Mouse (Mus musculus) urinary bladder, postnatal 25 days (tissue): ENCODE results near the gene Pou3f4.
"Not testable (repeated sequence)": the region's sequence is repeated elsewhere in the genome, so short reads cannot be mapped to it uniquely, and the experiment has no call there.

Source experiments
- DNase-seq: peaks from one replicate; pipeline ENCODE4 v3.0.0; 2022; ENCODE audit warnings: low spot score

Gene Pou3f4

DNA sequence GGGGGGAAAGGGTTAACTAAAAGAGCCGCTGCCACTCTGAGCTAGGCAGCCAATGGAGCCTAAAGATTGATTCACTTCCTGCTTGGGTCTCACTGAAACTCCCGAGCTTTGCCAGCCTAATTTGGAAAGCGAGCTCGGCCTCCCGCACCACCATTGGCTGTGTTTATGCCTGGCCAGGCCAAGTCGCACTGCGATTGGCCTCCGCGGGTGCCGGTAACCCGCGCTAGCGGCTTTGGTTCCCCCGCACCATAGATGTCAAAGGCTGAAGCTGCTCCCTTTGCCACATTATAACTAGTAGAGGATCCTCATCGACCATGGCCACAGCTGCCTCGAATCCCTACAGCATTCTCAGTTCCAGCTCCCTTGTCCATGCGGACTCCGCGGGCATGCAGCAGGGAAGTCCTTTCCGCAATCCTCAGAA, at the start of gene Pou3f4:
TSS of gene Pou3f4 (plus strand) at position 130 of the 421 bp plus-strand sequence.
- no peak for DNase-seq

GRCm38 (mm10) chrX:110765939-110766338, 48.1 kb upstream of the Pou3f4 start:
- no peak for DNase-seq

DNA sequence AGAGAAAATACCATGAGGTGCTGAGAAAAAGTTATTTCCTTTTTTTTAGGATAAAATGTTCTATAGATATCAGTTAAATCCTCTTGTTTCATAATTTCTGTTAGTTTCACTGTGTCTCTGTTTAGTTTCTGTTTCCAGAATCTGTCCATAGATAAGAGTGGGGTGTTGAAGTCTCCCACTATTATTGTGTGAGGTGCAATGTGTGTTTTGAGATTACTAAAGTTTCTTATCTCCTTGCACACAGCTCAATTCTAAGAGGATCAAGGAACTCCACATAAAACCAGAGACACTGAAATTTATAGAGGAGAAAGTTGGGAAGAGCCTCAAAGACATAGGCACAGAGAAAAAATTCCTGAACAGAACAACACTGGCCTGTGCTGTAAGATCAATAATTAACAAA, 39.3 kb upstream of the Pou3f4 start:
- not testable (repeated sequence) for DNase-seq

DNA sequence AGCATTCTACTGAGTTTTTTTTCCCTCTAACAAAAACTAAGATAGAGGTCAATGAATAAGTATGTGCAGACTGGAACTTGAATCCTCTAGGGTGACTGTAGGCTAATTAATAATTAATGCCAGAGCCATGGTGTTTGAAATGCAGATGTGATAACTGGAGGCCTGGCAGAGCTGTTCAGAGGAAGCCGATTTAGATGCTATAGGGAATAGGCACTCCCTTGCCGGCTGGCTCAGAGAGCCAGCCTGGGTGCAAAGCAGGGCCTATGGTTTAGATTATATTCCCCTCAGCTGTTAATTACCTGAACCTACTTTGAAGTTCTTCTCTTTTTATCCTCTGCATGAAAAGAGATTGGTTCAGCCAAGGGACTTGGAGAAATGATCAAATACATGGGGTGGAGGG, 11.6 kb upstream of the Pou3f4 start:
- DNase-seq, result no peak

GRCm38 (mm10) chrX:110810001-110810578, 4.0 kb upstream of the Pou3f4 start:
- DNase-seq, result no peak

GRCm38 (mm10) chrX:110810753-110811506, 3.1 kb upstream of the Pou3f4 start:
- no peak for DNase-seq

DNA sequence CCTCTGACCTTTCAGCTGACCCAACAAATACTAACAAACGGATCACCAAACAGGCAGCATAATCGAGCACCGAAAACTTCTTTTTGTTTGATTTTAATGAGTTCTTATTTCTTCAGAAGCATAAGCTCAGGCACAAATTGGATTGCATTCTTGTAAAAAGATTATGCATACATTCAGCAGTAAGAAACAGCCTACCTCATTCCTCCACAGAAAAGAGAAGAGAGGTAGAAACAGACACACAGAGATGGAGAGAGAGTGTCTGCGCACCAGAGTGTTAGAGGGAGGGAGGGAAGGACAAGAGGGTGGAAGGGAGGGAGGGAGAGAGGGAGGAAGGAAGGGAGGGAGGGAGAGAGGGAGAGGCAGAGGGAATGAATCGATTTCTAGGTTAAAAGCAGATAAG, 2.0 kb upstream of the Pou3f4 start:
- DNase-seq, result no peak

DNA sequence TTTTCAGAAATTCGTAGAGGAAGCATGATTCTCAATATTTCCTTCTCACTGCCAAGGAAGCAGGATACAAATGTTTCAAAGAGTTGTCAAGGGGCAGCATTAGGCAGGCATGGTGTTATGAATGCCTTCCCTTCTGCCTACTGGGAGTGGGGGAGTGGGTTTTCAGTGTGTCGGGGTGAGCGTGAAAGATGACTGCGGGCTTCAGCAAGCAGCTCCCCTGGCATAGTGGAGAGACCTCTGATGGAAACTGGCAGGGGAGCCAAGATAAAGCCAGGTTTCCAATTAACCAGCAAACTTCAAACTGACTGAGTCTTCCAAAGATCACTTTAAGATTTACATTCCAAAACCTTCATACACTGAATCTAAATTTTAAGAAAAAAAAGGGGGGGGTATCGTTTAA, 679 bp upstream of the Pou3f4 start:
- no peak for DNase-seq

DNA sequence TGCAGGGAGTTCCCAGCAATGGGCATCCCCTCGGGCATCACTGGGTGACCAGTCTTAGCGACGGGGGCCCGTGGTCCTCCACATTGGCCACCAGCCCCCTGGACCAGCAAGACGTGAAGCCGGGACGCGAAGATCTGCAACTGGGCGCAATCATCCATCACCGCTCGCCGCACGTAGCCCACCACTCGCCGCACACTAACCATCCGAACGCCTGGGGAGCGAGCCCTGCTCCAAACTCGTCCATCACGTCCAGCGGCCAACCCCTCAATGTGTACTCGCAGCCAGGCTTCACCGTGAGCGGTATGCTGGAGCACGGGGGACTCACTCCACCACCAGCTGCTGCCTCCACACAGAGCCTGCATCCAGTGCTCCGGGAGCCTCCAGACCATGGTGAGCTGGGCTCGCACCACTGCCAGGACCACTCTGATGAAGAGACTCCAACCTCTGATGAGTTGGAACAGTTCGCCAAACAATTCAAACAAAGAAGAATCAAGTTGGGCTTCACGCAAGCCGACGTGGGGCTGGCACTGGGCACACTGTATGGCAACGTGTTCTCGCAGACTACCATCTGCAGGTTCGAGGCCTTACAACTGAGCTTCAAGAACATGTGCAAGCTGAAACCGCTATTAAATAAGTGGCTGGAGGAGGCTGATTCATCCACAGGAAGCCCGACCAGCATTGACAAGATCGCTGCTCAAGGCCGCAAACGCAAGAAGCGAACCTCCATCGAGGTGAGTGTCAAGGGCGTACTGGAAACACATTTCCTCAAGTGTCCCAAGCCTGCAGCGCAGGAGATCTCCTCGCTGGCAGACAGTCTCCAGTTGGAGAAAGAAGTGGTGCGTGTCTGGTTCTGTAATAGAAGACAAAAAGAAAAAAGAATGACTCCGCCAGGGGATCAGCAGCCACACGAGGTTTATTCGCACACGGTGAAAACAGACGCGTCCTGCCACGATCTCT, 790 bp downstream of the Pou3f4 start:
- DNase-seq, result no peak

DNA sequence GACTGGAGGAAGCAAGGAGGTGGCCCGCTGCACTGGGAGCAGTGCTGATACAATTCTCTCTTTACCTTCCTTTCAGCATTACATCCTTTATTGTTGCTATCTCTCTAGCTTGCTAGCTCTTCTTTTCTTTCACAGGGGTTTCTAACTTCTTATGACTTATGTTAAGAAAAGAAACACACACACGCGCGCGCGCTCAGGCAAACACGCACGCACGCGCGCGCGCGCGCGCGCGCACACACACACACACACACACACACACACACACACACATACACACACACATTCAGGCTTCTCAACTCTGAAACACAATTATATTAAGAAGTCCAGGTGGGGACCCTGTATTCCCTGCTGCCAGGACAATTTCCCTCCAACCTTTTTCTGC, 1.5 kb downstream of the Pou3f4 start:
- DNase-seq, result no peak

DNA sequence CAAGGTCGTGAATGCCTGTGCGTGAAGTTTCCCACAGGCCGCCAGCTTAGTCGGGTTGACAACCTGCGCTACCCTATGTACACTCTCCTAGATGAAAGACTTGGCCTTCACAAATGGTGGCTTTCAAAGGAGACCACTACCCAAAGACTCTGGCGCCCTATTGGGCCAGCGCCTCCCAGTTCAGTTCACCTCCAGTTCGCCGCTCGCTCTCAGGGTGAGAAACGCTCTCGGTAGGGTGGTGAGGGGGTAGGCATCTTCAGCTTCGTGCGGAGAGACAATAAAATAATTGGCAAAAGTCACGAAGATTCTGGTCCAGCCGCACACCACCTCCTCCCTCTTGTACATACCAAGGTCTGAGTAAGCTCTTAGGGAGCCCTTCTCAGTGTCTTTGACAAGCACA, 2.5 kb downstream of the Pou3f4 start:
- no peak for DNase-seq

DNA sequence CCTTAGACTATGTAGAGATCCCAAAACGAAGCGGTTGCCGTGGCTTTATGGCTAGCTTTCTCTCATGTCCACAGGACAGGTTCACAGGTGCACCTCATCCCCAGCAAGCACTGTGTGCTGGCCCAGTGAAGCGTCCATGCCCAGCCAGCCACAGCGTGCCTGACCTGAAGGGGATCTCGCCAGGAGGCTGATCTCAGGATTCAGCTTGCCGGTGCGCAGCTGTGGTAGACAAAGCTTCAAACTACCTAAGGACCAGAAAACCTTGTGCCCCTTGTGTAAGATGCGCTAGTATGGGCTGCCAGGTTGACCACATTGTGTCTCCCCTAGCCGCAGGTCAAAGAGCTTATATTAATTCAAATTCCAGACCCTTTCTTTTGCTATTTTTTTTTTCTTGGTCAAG, 3.1 kb downstream of the Pou3f4 start:
- no peak for DNase-seq

DNA sequence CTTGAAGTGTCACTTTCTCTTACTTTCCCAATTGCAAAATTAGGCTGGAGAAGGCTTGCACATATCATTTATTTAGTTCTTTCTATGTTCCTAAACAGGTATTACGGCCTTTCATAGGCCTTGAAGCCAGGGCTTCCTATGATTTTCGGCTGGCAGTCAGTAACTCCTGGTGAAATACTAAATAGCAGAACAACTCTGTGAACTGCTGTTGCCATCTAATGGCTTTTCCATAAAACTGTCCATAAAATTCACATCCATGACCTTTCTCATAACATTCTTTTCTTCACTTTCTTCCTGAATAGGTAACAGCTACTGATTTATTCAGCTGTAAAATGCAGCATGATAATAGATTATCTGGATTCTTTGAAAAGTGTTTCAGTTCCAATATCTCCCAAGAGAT, 23.4 kb downstream of the Pou3f4 start:
- no peak for DNase-seq

DNA sequence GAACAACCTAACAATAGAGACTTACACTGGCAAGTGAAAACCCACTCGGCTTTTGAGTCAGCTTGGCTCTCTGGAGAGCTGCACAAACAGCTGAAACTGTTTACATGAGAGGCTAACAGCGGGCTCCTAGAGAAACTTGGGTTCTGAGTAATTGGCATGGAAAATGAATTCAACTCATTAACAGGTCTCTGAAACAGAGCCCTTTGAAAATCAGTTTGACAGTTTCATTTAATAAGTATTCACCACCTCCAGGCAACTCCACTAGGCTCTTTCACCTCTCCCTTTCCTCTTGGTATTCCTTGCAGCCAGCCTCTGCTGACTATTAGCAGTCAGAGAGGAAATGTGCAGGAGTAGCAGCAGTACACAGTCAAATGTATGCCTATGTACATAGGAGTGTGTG, 37.2 kb downstream of the Pou3f4 start:
- no peak for DNase-seq
